Mouse (Mus musculus) liver, postnatal 0 days (tissue): ENCODE measurements at regions not wholly inside any gene's neighbourhood (a gene's known extent, or its start where the extent isn't known, plus 50 kb on each side); places are given as distances from the start of the nearest gene placed in this dataset.

ENCODE experiments used
- CTCF ChIP-seq: sonication (generic); IDR thresholded peaks from 2 replicates; pipeline ENCODE4 v1.5.1; 2016; ENCODE audit warnings: antibody characterized with exemption, low read depth
- EP300 ChIP-seq: IDR thresholded peaks from 2 replicates; pipeline ENCODE4 v1.6.1; 2016; ENCODE audit warnings: antibody characterized with exemption, low read depth, mild to moderate bottlenecking

DNA sequence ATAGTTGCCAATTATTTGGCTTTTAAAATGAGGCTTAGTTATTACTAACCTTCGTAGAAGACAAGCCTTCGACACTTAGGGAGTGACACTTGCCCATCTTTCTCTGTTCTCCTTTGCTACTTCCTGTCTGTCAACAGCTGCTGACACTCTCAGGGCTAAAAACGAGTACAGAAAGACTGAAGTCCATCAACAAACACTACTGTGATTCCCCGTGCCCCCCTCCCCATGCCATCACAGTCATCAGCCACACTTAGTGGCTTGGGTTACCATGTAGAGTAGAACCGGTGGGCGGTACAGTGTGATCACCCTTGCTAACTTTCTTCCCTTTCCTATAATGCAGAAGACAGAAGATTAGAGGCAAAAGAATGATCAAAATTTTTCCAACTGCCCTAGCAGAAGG lies 402.4 kb downstream of the Atp23 start:
- TF ChIP-seq CTCF (no peak), EP300 (no peak)
